Mouse (Mus musculus): Measurements from ENCODE around the gene Ccdc92.

Gene Ccdc92

DNA sequence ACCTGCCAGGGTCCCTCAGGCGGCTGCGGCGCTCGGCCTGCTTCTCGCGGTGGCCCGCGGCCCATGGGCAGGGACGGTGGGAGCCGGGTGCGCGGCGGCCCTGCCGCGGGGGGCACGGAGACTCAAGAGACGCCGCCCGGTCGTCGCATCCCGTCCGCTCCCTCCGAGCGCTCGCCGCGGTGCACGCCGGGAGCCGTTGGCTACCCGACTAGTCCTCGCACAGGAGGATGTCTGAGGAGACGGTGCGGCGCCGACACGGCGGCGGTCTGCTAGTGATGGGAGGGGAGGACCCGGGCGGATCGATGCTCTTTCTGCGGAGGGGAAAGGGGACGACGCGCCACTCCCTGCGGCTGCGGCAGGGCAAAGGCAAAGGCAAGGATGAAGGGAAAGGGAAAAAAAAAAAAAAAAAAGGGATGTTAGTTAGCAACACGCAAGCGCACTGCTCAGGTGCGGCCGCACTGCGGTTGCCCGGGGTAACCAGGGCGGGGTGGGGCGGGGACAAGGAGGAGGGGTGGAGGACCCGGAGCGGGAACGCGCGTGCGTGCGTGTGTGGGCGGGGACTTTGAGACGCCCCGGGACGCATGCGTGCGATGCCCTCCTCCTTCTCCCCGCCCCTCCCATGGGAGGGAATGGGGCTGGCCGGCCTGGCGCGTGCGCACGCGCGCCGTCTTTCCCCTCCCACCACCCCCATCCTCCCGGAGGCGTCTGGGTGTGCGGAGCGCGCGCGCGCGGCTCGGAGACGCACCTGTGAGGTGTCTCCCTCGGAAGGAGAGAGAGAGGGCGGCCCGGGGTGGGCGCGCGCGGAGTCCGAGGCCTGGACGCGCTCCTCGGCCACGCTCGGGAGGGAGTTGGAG lies at the start of gene Ccdc92, which contains the start of gene Zfp664:
Gene Ccdc92 (minus strand): TSS at position 412 of the 854 bp plus-strand sequence.
Gene Zfp664 (plus strand): TSS at position 679 of the 854 bp plus-strand sequence.
- peak; percentile 95 to 99 for DNase-seq

GRCm38 (mm10) chr5:124908860-124909259 lies 46.6 kb upstream of the Ccdc92 start:
- DNase-seq = peak; percentile 88 to 91

DNA sequence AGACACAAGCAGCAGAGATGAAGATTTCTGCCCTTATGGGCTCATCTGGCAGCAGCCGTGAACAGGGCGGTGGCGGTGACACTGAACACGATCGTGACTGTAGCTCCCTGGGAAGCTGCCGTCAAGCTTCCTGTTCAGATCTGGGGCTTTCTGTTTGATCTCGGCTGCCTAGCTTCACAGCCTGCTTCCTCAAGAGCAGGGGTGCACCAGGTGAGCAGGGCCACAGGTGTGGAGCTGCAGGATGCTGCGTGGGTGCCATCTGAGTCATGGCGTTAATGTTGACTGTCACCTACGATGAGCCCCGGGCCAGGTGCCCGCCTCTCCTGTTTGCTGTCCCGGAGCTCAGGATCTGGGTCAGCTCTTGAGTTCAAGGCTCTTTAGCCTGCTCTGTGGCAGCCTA lies 44.7 kb upstream of the Ccdc92 start:
- DNase-seq = peak in 1 of 2 experiments; percentile 35

GRCm38 (mm10) chr5:124903852-124904251 lies 41.6 kb upstream of the Ccdc92 start:
- DNase-seq = no peak

DNA sequence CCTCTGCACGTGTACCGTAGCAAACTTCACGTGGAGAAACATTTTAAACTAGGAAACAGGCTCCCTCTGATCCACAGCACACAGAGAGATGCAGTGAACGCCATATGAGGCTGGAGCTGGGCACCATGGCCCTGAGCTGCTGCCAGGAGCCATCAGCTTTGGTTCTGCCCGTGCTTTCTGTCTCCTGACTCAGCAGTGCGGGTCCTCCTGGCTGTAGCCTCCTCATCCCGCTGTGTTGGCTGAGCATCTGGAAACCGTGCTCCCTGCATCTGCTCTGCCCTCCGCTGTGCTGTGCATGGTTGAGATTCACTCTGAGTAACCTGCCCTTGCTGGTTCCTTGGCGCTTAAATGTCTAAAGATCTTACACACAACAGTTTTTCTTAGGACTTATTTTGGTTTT lies 40.0 kb upstream of the Ccdc92 start:
- peak; percentile 61 to 64 for DNase-seq

GRCm38 (mm10) chr5:124901675-124902074 lies 39.5 kb upstream of the Ccdc92 start:
- DNase-seq = peak; percentile 85 to 90

DNA sequence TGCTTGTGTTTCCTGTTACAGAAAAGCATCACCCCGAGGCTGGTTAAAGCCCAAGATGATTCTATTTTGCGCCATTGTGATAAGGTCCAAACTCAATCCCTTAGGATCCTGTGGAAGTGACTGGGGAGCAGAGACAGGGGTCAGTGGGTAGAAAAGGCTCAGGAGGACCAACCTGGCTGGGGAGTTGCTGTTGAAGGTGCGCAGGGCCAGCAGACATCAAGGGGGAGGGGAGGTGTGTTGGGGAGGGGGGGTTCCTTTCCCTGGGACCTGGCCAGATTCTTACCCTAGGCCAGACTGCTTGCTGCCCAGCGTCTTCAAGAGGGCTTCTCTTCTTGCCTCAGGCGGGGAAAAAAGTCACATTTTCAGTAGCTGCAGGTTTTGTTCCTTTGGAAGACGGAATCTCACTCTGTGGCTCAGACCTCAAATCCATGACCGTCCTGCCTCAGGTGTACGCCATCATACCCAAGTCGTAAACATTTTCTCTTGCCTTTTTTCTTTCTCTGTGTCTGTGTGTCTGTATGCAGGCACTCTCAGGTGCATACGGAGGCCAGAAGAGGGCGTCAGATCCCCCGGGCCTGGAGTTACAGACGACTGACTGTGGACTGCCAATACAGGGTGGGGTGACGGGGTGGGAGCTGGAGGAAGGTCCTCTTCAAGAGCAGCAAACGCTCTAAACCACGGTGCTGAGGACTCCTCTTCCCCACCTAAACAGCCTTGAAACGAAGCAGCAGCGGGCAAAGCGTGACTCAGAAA lies 38.7 kb upstream of the Ccdc92 start:
- no peak for DNase-seq

GRCm38 (mm10) chr5:124899945-124900631 lies 37.9 kb upstream of the Ccdc92 start:
- DNase-seq = peak; percentile 89 to 91

- DNase-seq = no peak
Observed at GRCm38 (mm10) chr5:124896135-124896534, 33.9 kb upstream of the Ccdc92 start.

GRCm38 (mm10) chr5:124891921-124892370 lies 29.7 kb upstream of the Ccdc92 start:
- DNase-seq = no peak

- DNase-seq = no peak
Observed at GRCm38 (mm10) chr5:124888661-124889060, 26.4 kb upstream of the Ccdc92 start.

- DNase-seq = peak; percentile 78 to 85
Observed at GRCm38 (mm10) chr5:124883877-124884276, 21.7 kb upstream of the Ccdc92 start.

DNA sequence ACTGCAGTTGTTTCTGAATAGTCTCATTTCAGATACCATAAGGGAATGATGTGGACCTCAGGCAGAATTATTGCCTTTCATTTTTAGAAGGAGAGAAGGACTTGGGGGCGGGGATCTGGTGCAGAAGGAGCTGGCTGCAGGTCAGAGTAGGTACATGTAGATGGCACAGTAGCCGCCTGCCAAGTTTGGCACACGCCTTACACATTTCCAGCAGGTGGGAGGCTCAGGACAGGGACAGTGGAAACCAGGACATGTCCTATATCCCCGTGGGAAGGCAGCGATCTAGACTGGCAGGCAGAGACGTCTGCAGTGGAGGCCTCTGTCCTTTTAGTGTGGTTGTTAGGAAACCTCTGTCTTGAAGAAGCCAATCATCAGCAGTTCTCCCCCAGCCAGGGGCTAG lies 17.6 kb upstream of the Ccdc92 start:
- peak; percentile 57 to 68 for DNase-seq

GRCm38 (mm10) chr5:124879251-124879650 lies 17.0 kb upstream of the Ccdc92 start:
- DNase-seq = no peak

DNA sequence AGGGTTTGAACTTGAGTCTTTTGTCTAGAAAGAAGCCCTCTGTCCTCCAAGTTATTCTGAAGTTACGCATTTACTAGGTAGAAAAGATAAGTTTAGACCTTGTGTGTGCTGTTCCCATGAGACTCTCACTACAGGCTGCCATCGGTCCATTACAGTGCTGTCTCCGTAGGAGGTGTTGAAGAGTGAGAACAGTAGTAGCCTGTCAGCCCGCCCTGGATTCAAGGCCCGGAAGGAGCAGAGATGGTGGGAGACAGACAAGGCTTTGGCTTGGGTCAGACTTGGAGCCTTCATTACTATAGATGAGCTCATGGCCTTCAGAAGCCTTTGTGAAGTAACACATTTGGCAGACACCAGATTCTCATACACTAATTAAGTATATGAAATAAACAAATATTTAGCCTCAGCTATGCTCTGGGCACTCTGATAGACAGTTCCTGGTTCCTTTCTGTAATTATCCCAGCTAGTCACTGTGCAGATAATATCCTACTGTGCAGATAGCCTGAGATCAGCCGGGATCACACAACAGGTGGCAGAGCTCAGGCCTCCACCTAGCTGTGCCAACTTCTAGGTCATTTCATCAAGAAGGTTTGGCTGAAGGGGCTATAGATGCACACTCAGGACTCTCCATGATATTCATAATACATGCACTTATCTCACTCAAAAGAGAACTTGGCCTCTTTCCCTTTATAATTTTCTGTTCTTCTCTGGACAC lies 11.8 kb upstream of the Ccdc92 start:
- no peak for DNase-seq

DNA sequence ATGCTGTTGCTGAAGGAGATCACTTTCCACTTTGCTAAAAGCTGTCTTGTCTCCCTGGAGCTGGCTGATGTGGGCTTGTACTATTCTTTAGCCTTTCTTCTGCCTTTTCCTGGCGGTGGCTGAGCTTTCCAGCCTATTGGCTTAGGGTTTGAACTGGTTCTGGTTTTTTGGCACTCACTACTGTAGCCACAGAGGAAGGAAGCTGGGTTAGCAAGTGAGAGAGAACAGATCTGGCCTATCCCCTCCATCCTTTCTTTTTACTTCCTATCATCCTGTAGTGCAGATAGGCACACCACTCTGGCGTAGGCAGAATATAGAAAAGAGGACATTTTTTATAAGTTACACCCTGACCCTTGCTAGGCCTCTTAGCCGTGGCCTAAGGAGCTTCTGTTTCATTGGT lies 10.9 kb upstream of the Ccdc92 start:
- no peak for DNase-seq

- peak in 1 of 2 experiments; percentile 39 for DNase-seq
Observed at GRCm38 (mm10) chr5:124872033-124872432, 9.8 kb upstream of the Ccdc92 start.

- peak; percentile 83 to 87 for DNase-seq
Observed at GRCm38 (mm10) chr5:124868981-124869380, 6.8 kb upstream of the Ccdc92 start.

DNA sequence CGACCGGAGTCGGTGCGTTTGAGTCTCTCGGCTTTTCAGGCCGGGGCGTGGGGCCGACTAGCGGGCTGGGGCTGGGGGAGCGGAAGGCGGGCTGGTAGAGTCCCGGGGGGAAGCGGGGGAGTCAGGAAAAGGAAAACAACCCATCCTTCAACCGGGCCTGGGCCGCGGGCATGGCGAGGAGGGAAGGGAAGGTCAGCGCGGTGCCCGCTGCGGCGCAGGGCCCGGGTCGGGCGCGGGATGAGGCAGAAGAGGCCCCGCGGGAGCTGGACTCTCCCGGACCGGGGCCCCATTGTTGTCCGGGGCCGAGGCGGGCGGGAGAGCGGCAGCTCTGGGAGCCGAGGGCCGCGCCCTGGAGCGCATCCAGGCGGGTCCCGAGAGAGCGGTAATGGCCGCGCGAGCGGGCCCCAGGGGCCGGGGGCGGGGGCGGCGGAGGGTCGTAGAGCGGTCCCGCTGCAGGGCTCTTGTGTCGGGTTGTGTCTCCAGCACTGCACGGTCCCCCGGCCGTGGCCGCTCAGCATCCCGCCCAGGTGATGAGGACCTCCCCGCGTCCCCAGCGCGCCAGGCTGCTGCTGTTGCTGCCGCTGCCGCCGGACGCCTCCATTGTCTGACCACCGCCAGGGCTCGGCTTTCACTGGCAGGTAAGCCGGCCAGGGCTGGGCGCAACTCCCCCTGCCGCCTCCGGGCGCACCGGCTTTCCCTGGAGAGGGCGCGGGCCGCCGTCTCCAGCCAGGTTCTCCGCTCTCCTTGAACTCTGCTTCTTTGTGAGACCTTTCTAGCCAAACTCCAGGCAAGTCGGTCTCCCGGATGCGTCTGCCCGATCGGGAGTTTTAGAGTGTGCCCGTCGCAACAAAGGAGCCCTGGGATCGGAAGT lies 882 bp upstream of the Ccdc92 start:
- peak; percentile 66 to 77 for DNase-seq

- DNase-seq = peak; percentile 78 to 82
Observed at GRCm38 (mm10) chr5:124861463-124861862, 761 bp downstream of the Ccdc92 start.

- peak; percentile 46 to 56 for DNase-seq
Observed at GRCm38 (mm10) chr5:124860013-124860412, 2.2 kb downstream of the Ccdc92 start.

Data from cerebellum, postnatal 25 days (tissue).